Mouse (Mus musculus) layer of hippocampus, adult 2 months (tissue): Measurements from ENCODE around the gene Hk2. TPM values are rescaled to one million over a fixed set of nuclear protein-coding genes. Genes with fewer than 3 reads are reported as not detected.
"Not testable (repeated sequence)": the region's sequence is repeated elsewhere in the genome, so short reads cannot be mapped to it uniquely, and the experiment has no call there.

Experiments used
- DNase-seq, 2 experiments: peaks; one replicate each; pipeline ENCODE4 v3.0.0; 2022; ENCODE audit warnings: low spot score in 2 of 2
- H3K27ac ChIP-seq: fragments of 200-600 bp; 2 replicates; pipeline ENCODE4 v1.8.1; 2022
- H3K4me3 ChIP-seq: fragments of 200-600 bp; 2 replicates; pipeline ENCODE4 v1.8.1; 2022; ENCODE audit warnings: mild to moderate bottlenecking
- CTCF ChIP-seq: fragments of 200-600 bp; conservative IDR thresholded peaks from 2 replicates; pipeline ENCODE4 v1.8.1; 2022; ENCODE audit warnings: antibody characterized with exemption, mild to moderate bottlenecking, moderate library complexity
- total RNA-seq, 2 experiments: library from RNA; stranded (reverse); gene quantifications; 2 replicates each; pipeline ENCODE4 v1.2.3; 2021

Hk2 gene
- total RNA-seq, 2 experiments from 2014 or later = 7.0 to 7.4 TPM

DNA sequence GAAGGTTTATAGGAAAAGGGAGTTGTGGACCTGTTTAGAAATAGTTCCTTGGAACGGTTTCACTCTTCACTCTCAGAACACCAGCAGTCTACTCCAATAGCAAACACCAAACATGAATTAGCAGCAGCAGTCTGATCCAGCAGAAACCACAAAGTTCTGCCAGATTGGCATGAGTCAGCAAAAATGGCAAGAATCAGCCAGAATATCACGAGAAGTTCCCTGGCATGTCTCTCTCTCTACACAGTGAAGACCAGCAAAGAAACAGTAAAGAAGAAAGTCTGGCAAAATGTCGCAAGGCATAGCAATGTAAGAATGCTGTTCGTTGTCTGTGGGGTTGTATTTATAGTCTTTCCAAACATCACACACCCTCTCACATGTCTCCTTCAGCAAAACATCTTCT lies 58.1 kb downstream of the Hk2 start:
- no peak for TF ChIP-seq CTCF
- H3K27ac ChIP-seq = no peak overlapping the region
- no peak overlapping the region for H3K4me3 ChIP-seq
- no peak for DNase-seq

DNA sequence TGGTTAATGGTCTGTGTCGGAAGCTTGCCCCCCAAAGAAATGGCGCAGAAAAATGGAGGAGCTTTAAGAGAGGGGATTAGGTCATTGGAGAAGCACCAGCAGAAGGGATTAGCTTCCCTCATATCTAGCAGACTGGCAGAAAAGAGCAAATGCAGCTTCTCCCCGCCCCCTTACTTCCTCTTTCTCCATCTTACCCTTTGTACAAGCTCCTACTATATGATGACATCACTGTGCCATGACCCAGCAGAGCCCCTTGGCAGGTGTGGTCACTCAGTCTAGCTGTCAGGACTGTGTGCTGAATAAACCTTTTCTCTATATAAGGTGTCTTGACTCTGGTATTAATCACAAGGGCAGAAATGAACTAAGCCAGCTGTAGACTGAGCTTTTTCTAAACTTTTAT lies 58.6 kb downstream of the Hk2 start:
- no peak overlapping the region for H3K4me3 ChIP-seq
- no peak for TF ChIP-seq CTCF
- DNase-seq = no peak
- H3K27ac ChIP-seq = no peak overlapping the region

DNA sequence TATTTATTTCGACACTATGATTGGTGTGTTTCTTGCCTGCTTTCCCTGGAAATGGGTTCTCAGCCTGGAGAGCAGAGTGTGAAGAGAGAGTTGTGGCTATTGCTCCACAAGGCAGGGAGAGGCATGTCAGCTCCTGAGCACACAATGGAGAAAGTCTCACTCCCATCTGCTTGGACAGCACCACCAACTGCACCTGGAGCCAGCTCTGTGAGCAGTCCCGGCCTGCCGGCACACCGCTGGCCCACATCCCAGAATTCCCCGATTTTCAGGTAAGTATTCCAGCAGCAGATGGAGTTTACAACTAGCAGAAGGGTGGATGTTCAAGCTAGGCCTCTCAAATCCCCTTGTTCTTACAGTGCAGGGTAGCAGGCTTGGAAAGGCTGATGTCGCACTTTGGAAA lies 59.0 kb downstream of the Hk2 start:
- Histone ChIP-seq H3K27ac (no peak overlapping the region), H3K4me3 (no peak overlapping the region)
- no peak for TF ChIP-seq CTCF
- no peak for DNase-seq

DNA sequence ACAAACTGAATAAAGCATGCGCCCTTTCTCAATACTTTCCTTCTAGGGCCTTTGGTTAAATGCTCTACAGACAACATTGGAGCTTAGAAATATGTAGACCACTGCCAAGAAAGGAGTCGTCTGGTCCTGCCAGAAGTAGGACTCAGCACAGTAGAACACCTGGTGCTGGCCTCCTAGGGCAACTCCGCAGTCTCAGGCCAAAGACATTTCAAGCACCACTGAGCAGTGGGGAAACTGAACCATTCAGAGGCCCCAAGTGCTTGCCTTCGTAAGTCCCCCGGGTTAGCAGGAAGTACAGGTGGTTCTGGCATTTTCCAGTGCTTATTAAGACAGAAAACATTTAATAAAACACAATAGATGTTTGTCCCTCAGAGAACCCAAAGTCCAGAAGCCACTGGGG lies 59.4 kb downstream of the Hk2 start:
- no peak overlapping the region for H3K4me3 ChIP-seq
- no peak overlapping the region for H3K27ac ChIP-seq
- no peak for DNase-seq
- no peak for TF ChIP-seq CTCF

DNA sequence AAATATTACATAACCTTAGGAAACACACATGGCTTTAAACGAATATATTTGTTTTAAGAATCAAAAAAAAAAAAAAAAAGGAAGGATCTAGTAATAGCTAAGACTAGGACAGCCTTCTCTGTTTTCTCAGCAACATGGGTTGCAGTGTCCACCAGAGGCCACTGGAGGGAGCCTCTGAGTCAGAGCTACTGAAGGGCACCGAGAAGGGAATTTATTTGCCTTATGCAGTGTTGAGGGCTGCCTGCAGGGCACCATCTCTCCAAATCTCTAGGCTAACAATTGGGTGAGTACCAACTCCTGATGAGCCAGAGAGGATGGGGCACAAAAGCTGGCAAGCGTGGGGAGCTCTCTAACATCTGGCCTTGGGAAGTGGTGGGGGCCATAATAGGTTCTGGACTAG lies 60.0 kb downstream of the Hk2 start:
- peak; percentile 77 to 87 for DNase-seq
- H3K4me3 ChIP-seq = no peak overlapping the region
- TF ChIP-seq CTCF = peak; percentile 96
- no peak overlapping the region for H3K27ac ChIP-seq

DNA sequence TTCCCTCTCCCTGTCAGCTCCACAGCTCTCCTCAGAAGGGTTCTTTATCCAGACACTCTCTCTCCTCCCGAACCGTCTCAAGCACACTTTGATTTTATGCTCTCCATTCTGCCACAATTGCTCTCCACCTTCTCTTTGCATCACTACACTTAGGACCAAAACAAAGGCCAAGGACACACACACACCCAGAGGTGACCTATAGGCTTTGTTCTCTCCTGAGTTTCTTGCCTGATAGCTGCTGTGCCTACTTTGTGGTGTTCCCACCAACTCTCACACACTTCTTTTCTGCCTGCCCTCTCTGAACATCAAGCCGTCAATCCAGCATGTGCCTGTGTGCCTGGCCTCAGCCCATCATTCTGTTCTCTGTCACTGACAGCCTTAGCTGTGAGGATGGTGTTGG lies 66.5 kb downstream of the Hk2 start:
- H3K27ac ChIP-seq = no peak overlapping the region
- no peak for TF ChIP-seq CTCF
- H3K4me3 ChIP-seq = no peak overlapping the region
- no peak for DNase-seq

DNA sequence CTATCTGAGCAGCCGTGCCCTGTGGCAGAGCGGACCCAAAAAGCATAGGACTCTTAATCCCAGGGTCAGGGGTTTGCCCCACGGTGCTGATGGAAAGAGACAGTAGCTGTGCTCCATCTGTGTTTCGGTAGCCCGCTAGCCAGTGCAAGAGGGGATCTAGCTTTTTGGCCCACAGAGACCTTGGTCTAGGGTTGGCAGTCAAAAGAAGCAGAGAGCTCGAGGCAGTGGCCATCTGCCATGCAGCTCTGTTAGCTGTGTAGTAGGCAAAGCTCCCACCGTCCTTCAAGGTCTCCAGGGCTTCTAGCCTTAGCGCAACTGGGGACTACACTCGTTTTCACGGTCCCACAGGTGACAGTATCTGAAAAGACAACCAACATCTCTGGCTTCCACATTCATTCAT lies 67.0 kb downstream of the Hk2 start:
- DNase-seq = no peak
- Histone ChIP-seq H3K4me3 (no peak overlapping the region), H3K27ac (no peak overlapping the region)
- TF ChIP-seq CTCF = no peak

DNA sequence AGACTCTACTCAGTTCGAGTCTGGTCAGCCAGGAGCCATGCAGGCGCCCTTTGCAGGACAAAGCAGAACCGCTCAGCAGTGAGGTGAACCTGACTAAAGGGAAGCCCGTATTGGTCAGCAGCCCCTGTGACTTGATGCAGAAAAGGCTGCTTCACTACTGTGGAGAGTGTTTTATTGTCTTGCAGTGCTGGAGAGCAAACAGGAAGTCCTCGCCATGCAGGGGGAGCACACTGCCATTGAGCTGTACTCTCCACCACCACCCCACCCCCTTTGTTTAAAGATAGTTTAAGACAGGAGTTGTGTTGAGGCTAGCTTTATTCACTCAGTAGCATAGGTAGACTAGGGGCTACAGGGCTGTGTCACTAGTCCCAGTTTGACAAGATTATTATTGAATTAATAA lies 69.0 kb downstream of the Hk2 start, which contains the start of gene Pole4:
TSS of gene Pole4 (minus strand) at position 145 of the 400 bp plus-strand sequence.
- no peak within 1 kb of the TSS for H3K4me3 ChIP-seq
- no peak within 1 kb of the TSS for H3K27ac ChIP-seq
- no peak for DNase-seq
- no peak for TF ChIP-seq CTCF

DNA sequence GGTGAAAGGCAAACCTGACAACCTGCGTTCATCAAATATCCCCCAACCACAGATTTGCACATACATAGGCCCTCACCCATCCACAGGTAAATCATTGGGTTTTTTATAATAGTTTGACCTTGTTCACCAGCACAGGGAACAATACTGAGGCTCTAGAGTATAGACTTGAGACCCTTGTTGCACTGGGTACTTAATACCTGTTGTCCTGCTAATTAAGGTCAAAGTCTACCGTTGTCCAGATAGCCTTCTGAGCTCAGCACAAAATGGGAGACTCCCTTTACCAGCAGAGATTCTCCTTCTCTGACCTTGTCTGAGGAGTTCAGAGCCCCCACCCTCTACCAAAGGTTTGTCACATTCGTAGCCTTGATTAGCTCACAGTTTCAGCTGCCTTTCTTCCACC lies 70.5 kb downstream of the Hk2 start:
- TF ChIP-seq CTCF = no peak
- no peak overlapping the region for H3K27ac ChIP-seq
- no peak overlapping the region for H3K4me3 ChIP-seq
- DNase-seq = no peak

DNA sequence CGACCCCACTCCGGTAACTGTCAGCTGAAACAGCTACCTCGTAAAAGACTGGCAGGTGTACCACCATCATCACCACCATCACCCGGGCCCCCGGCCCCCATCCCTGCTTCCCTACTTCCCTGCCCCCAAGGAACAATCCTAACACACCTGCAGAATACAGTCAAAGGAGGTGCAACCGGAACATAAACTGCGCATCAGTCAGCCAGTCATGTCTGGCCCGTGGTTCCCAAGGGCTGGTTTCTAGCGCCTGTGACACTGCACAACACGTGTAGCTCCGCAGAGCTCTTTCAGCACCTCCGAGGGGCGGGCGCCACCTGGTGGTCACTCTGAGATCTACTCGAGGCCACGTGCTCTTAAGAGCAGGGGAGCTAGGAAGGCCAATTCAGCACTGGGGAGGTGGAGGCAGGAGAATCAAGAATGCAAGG lies 71.6 kb downstream of the Hk2 start:
- no peak overlapping the region for H3K4me3 ChIP-seq
- DNase-seq = peak; percentile 82 to 95
- peak; percentile 94 for TF ChIP-seq CTCF
- no peak overlapping the region for H3K27ac ChIP-seq

DNA sequence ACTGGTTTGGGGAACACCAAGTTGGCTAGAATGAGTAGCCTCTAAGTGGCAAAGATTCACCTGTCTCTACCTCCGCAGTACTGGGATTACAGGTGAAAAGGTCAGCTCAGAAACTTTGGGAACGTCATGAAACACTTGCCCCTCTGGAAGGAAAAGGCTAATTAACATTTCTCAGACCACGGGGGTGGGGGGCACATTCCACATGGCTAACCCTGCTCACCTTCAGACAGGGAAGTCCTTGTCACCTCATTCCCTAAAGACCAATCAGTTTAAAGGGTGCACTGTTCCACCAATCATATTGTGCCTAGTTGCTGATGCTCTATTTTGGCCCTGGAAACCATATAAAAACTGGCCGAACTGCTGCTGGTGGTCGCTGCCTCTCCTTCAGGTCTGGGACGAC lies 73.0 kb downstream of the Hk2 start:
- no peak for DNase-seq
- TF ChIP-seq CTCF = no peak
- H3K27ac ChIP-seq = no peak overlapping the region
- no peak overlapping the region for H3K4me3 ChIP-seq

DNA sequence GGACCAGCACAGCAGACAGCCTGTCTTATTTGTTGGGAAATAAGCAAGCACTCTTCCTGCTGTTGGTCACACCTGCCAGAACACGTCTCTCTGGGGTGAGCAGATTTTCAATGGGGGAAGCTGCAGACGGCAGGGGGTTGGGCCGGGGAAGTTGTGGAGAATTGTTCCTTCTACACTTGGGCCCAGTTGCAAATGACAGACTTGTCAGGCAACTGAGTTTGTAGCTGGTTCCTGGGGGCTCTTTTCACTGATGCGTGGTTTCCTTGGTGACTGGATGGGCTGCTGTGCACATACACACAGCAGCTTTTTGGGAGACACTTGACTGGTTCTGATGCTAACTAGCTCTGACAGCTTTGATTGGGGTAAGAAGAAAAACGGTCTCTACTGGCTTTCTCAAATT lies 74.4 kb downstream of the Hk2 start:
- H3K27ac ChIP-seq = no peak overlapping the region

DNA sequence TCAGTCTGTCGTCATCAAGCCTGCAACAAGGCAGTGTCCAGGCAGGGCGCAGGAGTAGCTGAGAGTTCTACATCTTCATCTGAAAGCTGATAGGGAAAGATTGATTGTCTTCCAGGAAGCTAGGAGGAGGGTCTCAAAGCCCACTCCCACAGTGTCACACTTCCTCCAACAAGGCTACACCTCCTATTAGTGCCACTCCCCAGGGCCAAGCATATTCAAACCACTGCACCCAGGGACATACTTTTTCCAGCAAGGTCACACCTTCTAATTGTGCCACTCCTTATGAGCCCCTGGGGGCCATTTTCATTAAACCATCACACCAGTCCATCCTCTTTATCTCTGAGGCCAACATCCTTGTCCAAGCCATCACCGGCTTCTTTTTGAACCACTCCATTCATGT lies 77.5 kb downstream of the Hk2 start:
- no peak overlapping the region for H3K4me3 ChIP-seq
- DNase-seq = no peak
- TF ChIP-seq CTCF = no peak
- no peak overlapping the region for H3K27ac ChIP-seq

More for the DNA sequence above, 74.4 kb downstream of the Hk2 start:
- DNase-seq = no peak
- H3K4me3 ChIP-seq = no peak overlapping the region
- TF ChIP-seq CTCF = no peak

DNA sequence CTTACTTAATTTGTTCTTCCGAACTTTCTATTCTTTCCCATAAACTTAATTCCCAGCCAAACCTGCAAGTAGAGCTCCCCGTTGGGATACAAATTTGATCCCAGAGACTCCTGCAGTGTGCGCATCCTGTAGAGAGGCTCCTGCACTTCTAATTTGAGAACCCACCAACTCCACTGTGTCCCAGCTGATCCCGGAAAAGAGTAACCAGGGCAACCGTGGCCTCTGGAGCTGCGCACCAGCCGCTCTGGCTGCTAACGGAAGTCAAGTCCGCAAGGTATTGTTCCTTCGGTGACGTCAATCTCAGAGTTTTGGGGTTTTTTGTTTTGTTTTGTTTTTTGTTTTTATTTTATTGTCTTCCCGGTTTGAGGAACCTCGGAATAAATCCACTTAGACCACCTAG lies 79.6 kb downstream of the Hk2 start:
- H3K4me3 ChIP-seq = no peak overlapping the region; the same call in 1 of the 2 replicates
- no peak for TF ChIP-seq CTCF
- H3K27ac ChIP-seq = no peak overlapping the region
- DNase-seq = no peak

DNA sequence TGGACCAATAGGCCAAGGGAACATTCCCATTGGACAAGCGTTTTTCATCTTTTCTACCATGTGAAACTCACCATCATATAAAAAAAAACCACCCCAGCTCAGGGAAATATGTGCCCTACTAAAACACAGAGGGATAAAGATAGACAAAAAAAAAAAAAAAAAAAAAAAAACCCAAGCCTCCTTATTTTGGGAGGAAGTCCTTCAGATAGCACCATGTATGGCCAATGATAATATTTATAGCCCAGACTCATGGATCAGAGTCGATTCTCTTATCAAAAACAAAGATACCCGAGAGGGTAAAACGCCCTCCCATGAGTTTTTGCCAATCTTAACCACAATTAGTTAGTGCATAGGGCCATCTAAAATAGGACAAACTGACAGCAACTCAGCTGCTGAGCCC lies 84.8 kb downstream of the Hk2 start:
- TF ChIP-seq CTCF = no peak
- no peak overlapping the region for H3K4me3 ChIP-seq
- DNase-seq = no peak
- no peak overlapping the region for H3K27ac ChIP-seq

DNA sequence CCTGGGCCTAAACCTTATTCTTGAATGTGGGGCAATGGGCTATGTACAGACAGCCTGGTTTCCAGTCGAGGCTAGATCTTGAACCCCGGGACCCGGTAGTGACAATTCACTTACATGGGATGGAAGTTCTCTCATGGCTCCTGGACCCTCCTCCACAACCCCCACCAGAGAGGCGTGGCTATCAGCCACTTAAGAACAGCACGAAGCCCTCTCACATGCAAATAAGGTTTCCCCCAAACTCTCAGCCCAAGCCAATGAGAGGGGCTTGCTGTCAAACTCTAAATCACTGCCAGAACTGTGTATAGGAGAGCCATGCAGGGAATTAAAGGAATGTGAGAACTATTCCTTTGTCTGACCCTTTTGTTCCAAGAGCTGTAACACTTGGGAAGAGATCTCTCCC lies 85.7 kb downstream of the Hk2 start:
- DNase-seq, H3K27ac ChIP-seq, H3K4me3 ChIP-seq: not testable (repeated sequence)
